Mouse (Mus musculus): ENCODE data around the gene Scnn1g. TPM values are rescaled to one million over a fixed set of nuclear protein-coding genes. Genes with fewer than 3 reads are reported as not detected.

Gene Scnn1g
- 22.0 and 23.0 TPM in 2 replicates for polyA plus RNA-seq (2015; fragmentation: Nextera tagmentation; extraction: Ambion mirVana)

- H3K4me2 ChIP-seq: peak within 1 kb of the TSS; percentile 63
- H3K9ac ChIP-seq: 0 out of 2 replicates have a peak within 1 kb of the TSS, but pooled peaks have one; percentile 33
- H3K9me3 ChIP-seq (replicated peaks): no peaks in the 10 kb centered on the region
- peak within 1 kb of the TSS; percentile 46 for H3K4me3 ChIP-seq (replicated peaks)
- 1% methylated on average over 38 of the region's 38 CpGs for WGBS
- H3K4me1 ChIP-seq: peaks cover 8% of the 10 kb centered on the region; the same call in 1 of the 2 replicates
- peak; percentile 94 for ATAC-seq (replicated peaks; ENCODE audit: low FRiP score)
- peaks cover 44% of the 10 kb centered on the region for H3K27me3 ChIP-seq
- H3K27ac ChIP-seq: no peak within 1 kb of the TSS
- H3K36me3 ChIP-seq: no peaks in the 10 kb centered on the region
Observed at GRCm38 (mm10) chr7:121734171-121734831, at the start of gene Scnn1g. Scnn1g (plus strand) TSS chr7:121734479.

- ATAC-seq (replicated peaks; ENCODE audit: low FRiP score): no peak
- Histone ChIP-seq H3K27me3 (no peaks in the 10 kb centered on the region), H3K36me3 (no peaks in the 10 kb centered on the region), H3K9ac (no peak overlapping the region), H3K4me1 (0 out of 2 replicates have a peak, but pooled peaks cover 2% of the 10 kb centered on the region), H3K27ac (no peak overlapping the region), H3K4me2 (no peak overlapping the region), H3K9me3 (replicated peaks) (no peaks in the 10 kb centered on the region), H3K4me3 (replicated peaks) (no peak overlapping the region)
- WGBS: 82% methylated on average over 5 of the region's 5 CpGs
Observed at GRCm38 (mm10) chr7:121685140-121685984, 48.9 kb upstream of the Scnn1g start.

- Histone ChIP-seq H3K27ac (no peak overlapping the region), H3K36me3 (no peaks in the 10 kb centered on the region), H3K9me3 (replicated peaks) (no peaks in the 10 kb centered on the region), H3K4me1 (no peaks in the 10 kb centered on the region), H3K4me3 (replicated peaks) (no peak overlapping the region), H3K4me2 (no peak overlapping the region), H3K27me3 (no peaks in the 10 kb centered on the region), H3K9ac (no peak overlapping the region)
- no peak for ATAC-seq (replicated peaks; ENCODE audit: low FRiP score)
Observed at GRCm38 (mm10) chr7:121689338-121689737, 44.9 kb upstream of the Scnn1g start.

GRCm38 (mm10) chr7:121691803-121692202 is 42.5 kb upstream of the Scnn1g start:
- Histone ChIP-seq H3K9ac (no peak overlapping the region), H3K4me1 (no peaks in the 10 kb centered on the region), H3K27me3 (no peaks in the 10 kb centered on the region), H3K4me2 (no peak overlapping the region), H3K4me3 (replicated peaks) (no peak overlapping the region), H3K36me3 (no peaks in the 10 kb centered on the region), H3K27ac (no peak overlapping the region), H3K9me3 (replicated peaks) (no peaks in the 10 kb centered on the region)
- ATAC-seq (replicated peaks; ENCODE audit: low FRiP score): no peak
- WGBS: 53% methylated on average over 2 of the region's 2 CpGs

- H3K9me3 ChIP-seq (replicated peaks): no peaks in the 10 kb centered on the region
- no peak overlapping the region for H3K9ac ChIP-seq
- H3K36me3 ChIP-seq: no peaks in the 10 kb centered on the region
- ATAC-seq (replicated peaks; ENCODE audit: low FRiP score): no peak
- no peak overlapping the region for H3K4me3 ChIP-seq (replicated peaks)
- peak overlapping the region; percentile 43; the same call in 1 of the 2 replicates for H3K27ac ChIP-seq
- peaks cover 11% of the 10 kb centered on the region; the same call in 1 of the 2 replicates for H3K4me1 ChIP-seq
- H3K4me2 ChIP-seq: no peak overlapping the region
- no peaks in the 10 kb centered on the region for H3K27me3 ChIP-seq
Observed at GRCm38 (mm10) chr7:121697170-121697569, 37.1 kb upstream of the Scnn1g start.

- no peaks in the 10 kb centered on the region for H3K27me3 ChIP-seq
- H3K9ac ChIP-seq: no peak overlapping the region
- H3K4me1 ChIP-seq: peaks cover 12% of the 10 kb centered on the region; the same call in 1 of the 2 replicates
- 0 out of 2 replicates have a peak overlapping the region, but pooled peaks have one; percentile 27 for H3K27ac ChIP-seq
- H3K4me3 ChIP-seq (replicated peaks): no peak overlapping the region
- no peaks in the 10 kb centered on the region for H3K36me3 ChIP-seq
- no peak for ATAC-seq (replicated peaks; ENCODE audit: low FRiP score)
- no peak overlapping the region for H3K4me2 ChIP-seq
- 64% methylated on average over 1 of the region's 1 CpGs for WGBS
- H3K9me3 ChIP-seq (replicated peaks): no peaks in the 10 kb centered on the region
Observed at GRCm38 (mm10) chr7:121697574-121697973, 36.7 kb upstream of the Scnn1g start.

GRCm38 (mm10) chr7:121699218-121699617 is 35.1 kb upstream of the Scnn1g start:
- Histone ChIP-seq H3K27ac (no peak overlapping the region), H3K9me3 (replicated peaks) (no peaks in the 10 kb centered on the region), H3K4me2 (no peak overlapping the region), H3K4me3 (replicated peaks) (no peak overlapping the region), H3K9ac (no peak overlapping the region), H3K36me3 (0 out of 2 replicates have a peak, but pooled peaks cover 5% of the 10 kb centered on the region), H3K27me3 (no peaks in the 10 kb centered on the region), H3K4me1 (peaks cover 15% of the 10 kb centered on the region; the same call in 1 of the 2 replicates)
- no peak for ATAC-seq (replicated peaks; ENCODE audit: low FRiP score)

GRCm38 (mm10) chr7:121700480-121700879 is 33.8 kb upstream of the Scnn1g start:
- Histone ChIP-seq H3K4me2 (no peak overlapping the region), H3K27me3 (no peaks in the 10 kb centered on the region), H3K9me3 (replicated peaks) (no peaks in the 10 kb centered on the region), H3K4me3 (replicated peaks) (no peak overlapping the region), H3K4me1 (peaks cover 25% of the 10 kb centered on the region), H3K9ac (no peak overlapping the region), H3K27ac (no peak overlapping the region), H3K36me3 (0 out of 2 replicates have a peak, but pooled peaks cover 5% of the 10 kb centered on the region)
- 93% methylated on average over 3 of the region's 3 CpGs for WGBS
- no peak for ATAC-seq (replicated peaks; ENCODE audit: low FRiP score)

GRCm38 (mm10) chr7:121701983-121702382 is 32.3 kb upstream of the Scnn1g start:
- Histone ChIP-seq H3K4me1 (peaks cover 36% of the 10 kb centered on the region), H3K27ac (no peak overlapping the region), H3K4me3 (replicated peaks) (no peak overlapping the region), H3K36me3 (0 out of 2 replicates have a peak, but pooled peaks cover 5% of the 10 kb centered on the region), H3K27me3 (no peaks in the 10 kb centered on the region), H3K9me3 (replicated peaks) (no peaks in the 10 kb centered on the region), H3K4me2 (no peak overlapping the region), H3K9ac (no peak overlapping the region)
- WGBS: 60% methylated on average over 6 of the region's 6 CpGs
- ATAC-seq (replicated peaks; ENCODE audit: low FRiP score): no peak

GRCm38 (mm10) chr7:121705051-121705450 is 29.2 kb upstream of the Scnn1g start:
- H3K9ac ChIP-seq: no peak overlapping the region
- no peaks in the 10 kb centered on the region for H3K9me3 ChIP-seq (replicated peaks)
- 0 out of 2 replicates have a peak, but pooled peaks cover 5% of the 10 kb centered on the region for H3K36me3 ChIP-seq
- no peak overlapping the region for H3K4me3 ChIP-seq (replicated peaks)
- H3K27me3 ChIP-seq: peaks cover 13% of the 10 kb centered on the region; the same call in 1 of the 2 replicates
- peaks cover 26% of the 10 kb centered on the region for H3K4me1 ChIP-seq
- no peak for ATAC-seq (replicated peaks; ENCODE audit: low FRiP score)
- H3K4me2 ChIP-seq: no peak overlapping the region
- 89% methylated on average over 2 of the region's 2 CpGs for WGBS
- H3K27ac ChIP-seq: no peak overlapping the region

GRCm38 (mm10) chr7:121706411-121707072 is 27.7 kb upstream of the Scnn1g start:
- peak; percentile 46 for ATAC-seq (replicated peaks; ENCODE audit: low FRiP score)
- peaks cover 13% of the 10 kb centered on the region; the same call in 1 of the 2 replicates for H3K27me3 ChIP-seq
- no peaks in the 10 kb centered on the region for H3K9me3 ChIP-seq (replicated peaks)
- peak overlapping the region; percentile 74 for H3K9ac ChIP-seq
- peaks cover 26% of the 10 kb centered on the region for H3K4me1 ChIP-seq
- 0 out of 2 replicates have a peak, but pooled peaks cover 5% of the 10 kb centered on the region for H3K36me3 ChIP-seq
- peak overlapping the region; percentile 79 for H3K4me3 ChIP-seq (replicated peaks)
- H3K27ac ChIP-seq: peak overlapping the region; percentile 77; the same call in 1 of the 2 replicates
- under 1% methylated on average over 59 of the region's 77 CpGs for WGBS
- H3K4me2 ChIP-seq: peak overlapping the region; percentile 98

Data from kidney, embryonic 15.5 days (tissue).